Mouse (Mus musculus) CD4-positive, CD25-positive, alpha-beta regulatory T cell, adult 4 months (primary cell): ENCODE results near the gene Mei1. TPM values are rescaled to one million over a fixed set of nuclear protein-coding genes. Genes with fewer than 3 reads are reported as not detected.

Source experiments
- ATAC-seq: one replicate; pipeline ENCODE4 v1.8.0; 2017
- polyA plus RNA-seq, 2 experiments: library from polyadenylated mRNA; unstranded; fragments of 100-300 nt; shearing (Covaris generic); gene quantifications; one replicate each; pipeline ENCODE4 v1.2.1; 2017

The Mei1 gene
- not detected for polyA plus RNA-seq

- no peak for ATAC-seq
These were observed at the start of gene Mei1 for GRCm38 (mm10) chr15:82069898-82070297. Gene Mei1 (plus strand): TSS chr15:82069996.

DNA sequence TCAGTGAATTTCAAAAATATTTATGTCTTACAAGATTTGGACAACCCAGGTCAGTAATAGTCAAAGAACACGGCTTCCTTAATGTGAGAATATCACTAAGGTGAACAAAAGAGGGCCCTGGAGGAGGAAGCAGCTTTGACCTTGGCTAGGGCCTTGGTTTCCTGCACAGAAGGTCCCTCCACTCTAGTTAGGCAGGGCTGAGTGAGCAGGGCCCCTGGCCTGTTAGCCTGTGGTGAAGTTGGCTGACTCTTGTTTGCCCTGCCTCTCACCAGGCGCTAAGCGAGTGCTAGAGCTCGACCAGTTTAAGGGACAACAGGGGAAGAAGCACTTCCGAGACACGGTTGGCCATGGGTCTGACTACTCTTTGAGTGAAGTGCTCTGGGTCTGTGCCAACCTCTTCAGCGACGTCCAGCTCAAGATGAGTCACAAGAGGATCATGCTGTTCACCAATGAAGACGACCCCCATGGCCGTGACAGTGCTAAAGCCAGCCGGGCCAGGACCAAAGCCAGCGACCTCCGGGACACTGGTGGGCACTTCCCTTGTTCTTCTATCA, 47.2 kb upstream of the Mei1 start:
- ATAC-seq: no peak

DNA sequence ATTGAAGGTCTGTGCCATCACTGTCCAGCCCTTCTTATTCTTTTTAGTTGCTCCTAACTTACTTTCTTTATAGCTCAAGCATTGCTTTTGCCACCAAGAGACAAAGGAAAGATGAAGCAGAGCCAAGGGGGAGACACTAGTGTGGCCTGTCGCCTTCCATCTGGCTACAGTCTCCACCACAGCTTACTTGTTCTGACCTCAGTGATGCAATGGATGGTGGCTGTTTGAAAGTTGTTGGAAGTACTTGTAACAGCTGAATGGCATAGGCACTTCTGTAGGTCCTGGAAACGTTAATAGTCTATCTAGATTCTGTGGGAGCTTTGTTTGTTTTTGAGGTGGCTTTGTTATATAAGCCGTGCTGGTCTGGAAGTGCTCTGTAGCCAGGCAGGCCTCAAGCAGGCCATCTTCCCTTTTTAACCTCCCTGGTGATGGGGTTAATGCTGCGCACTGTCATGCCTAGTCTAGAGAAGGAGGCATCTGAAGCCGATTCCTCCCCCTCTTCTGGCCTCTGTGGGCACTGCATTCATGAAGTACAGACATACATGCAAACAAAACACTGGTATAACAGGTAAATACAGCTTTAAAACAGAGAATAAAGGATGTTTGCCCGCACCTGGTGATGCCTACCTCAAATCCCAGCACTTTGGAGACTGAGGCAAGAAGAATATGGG, 45.7 kb upstream of the Mei1 start:
- ATAC-seq: no peak

DNA sequence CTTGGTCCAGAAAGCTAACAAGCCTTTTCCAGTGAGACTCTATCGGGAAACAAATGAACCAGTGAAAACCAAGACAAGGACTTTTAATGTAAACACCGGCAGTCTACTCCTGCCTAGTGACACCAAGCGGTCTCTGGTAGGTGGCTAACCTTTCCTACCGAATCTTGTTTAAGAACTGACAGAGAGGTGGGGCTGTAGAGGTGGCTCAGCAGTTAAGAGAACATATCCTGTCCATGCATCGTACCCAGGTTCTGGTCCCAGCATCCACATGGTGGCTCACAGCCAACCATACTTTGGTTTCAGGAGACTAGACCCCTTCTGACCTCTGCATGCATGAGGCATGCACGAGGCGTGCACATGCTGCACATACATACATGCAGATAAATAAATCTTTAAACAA, 42.5 kb upstream of the Mei1 start:
- ATAC-seq: no peak

DNA sequence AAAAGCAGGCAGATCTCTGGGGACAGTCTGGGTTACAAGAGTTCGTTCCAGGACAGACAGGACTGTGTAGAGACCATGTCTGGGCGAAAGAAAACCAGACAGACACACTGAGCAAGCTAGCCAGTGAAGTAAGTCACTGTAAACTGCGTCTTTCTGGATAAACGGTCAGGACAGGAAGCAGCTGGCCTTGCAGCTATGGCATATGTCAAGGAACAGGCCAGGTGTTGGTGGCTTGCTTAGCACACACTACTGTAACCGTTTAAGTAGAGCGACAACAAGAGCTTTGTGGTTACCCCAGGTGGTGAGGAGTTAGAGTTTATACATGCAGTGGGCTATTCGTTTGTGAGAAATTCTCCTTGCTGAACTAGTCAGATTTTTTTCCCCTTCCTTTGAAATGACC, 42.1 kb upstream of the Mei1 start:
- ATAC-seq: no peak

DNA sequence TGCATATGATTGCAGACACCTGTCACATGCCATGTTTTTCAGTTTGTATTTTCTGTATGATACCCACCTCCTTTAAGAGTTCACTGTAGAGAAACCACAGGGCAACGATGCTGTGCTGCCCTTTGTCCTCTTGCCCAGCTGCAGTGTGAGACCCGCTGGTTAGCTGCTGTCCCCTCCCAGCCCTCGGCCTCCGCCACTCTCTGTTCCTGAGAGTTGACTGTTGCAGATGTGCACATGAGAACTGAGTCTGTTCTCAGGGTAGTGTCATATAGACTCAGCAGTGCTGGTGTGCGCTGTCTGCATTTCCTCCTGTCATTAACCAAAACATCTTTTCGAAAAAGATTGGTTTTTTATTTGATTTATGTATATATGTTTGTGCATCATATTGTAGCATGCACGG, 37.4 kb upstream of the Mei1 start:
- no peak for ATAC-seq

GRCm38 (mm10) chr15:82033762-82034161, 36.0 kb upstream of the Mei1 start, which contains the start of gene Desi1:
Gene Desi1 (minus strand): TSS chr15:82033862.
- ATAC-seq: no peak

GRCm38 (mm10) chr15:82035904-82036689, 33.7 kb upstream of the Mei1 start:
- no peak for ATAC-seq

DNA sequence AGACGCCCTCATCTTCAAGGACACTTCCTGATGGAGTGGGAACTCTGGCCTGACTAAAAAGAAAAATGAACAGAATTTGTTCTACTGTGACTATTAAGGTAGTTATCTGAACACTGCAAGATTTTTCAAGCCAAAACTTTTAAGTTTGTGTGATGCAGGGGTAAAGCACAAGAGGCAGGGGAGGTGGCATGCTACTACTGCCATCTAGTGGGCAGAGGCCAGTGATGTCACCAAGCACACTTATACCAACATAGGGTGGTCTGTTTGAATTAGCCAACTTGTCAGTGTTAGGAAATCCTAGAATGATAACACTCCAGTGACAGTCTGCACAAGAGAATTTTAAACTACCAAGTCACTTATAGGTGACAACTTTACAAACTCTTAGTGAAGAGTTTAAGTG, 29.1 kb upstream of the Mei1 start:
- ATAC-seq: peak; percentile 71

GRCm38 (mm10) chr15:82044166-82044784, 25.5 kb upstream of the Mei1 start:
- ATAC-seq: no peak

- peak; percentile 13 for ATAC-seq
These were observed 23.4 kb upstream of the Mei1 start for GRCm38 (mm10) chr15:82046246-82046891.

DNA sequence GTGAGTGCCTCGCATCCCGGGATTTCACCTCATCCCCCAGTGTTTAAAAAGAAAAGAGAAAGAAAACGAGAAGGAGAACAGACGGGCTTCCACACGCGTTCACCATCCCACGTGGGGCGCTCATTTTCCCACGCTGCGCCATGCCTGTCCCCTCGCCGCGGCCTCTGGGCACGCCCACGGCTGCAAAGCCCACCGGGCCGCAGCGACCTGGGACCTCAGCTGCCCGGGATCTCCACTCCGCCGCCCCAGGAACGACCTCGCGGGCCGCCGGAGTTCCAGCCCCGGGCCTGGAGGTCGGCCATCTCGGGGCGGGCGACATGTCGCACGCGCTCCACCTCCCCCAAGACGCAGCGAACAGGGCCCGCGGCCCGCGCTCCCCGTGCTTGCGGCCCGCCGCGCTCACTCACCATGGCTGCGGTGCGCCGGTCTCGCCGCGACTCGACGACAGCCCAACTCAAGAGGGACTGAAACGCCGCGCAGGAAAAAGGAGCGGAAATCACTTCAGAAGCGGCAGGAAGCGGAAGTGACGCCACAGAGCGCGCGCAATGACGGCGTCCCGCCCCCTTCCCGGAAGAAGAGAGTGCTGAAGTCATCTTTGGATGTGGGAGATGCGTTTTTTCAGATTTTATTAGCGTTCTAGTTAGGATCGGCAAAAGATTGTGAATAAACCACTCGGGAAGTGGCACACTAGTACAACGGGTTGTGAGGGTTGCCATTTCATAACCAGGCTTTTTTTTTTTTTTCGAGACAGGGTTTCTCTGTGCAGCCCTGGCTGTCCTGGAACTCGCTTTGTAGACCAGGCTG, 22.5 kb upstream of the Mei1 start, which contains the start of gene Snu13:
Gene Snu13 (minus strand): TSS at position 519 of the 804 bp plus-strand sequence.
- ATAC-seq: peak; percentile 95

- ATAC-seq: no peak
These were observed 17.3 kb upstream of the Mei1 start for GRCm38 (mm10) chr15:82052544-82052943.

DNA sequence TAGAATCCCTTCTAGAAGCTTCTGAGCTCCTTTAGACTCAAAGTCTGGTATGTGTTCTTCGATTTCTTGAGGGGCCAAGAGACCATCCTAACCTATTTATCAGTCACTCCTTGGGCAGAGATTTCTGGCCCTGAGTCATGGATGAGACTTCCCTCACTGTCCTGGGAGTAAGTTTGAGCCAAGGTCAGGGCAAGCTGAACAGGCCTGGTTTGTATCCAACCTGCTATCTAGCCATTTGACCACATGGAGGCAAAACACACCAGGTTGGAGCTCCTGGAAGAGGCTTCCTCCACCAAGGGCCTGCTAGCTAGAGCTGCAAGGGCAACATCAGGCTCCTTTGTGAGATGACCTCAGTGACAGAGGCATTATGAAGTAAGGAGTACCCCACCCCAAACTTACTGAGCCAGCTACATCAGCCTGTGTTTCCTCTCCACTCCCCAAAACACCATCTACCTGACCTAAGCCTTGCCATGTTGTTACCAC, 11.0 kb upstream of the Mei1 start, which contains the start of gene 4930407I10Rik:
Gene 4930407I10Rik (plus strand): TSS at position 433 of the 483 bp plus-strand sequence.
- ATAC-seq: no peak

GRCm38 (mm10) chr15:82063909-82064308, 5.9 kb upstream of the Mei1 start:
- no peak for ATAC-seq

DNA sequence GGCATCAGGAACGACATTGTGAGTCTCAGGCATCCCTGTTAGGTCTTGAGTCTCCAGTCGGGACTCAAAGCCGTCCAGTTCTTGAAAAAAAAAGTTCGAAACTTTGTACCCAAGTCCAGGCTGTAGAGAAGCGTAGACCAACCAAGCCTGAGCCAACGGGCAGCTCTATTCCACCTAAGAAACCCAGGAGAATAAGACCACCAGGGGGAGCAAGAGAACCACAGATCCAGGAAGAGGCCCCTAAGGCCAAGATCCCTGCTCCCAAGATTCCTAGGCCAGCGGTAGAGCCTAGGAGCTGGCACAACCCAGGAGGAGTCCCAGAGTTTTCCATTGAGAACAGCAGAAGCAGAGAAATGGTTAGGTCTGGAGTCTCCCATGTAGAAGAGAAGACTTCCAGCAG, 4.3 kb upstream of the Mei1 start:
- peak; percentile 39 for ATAC-seq

DNA sequence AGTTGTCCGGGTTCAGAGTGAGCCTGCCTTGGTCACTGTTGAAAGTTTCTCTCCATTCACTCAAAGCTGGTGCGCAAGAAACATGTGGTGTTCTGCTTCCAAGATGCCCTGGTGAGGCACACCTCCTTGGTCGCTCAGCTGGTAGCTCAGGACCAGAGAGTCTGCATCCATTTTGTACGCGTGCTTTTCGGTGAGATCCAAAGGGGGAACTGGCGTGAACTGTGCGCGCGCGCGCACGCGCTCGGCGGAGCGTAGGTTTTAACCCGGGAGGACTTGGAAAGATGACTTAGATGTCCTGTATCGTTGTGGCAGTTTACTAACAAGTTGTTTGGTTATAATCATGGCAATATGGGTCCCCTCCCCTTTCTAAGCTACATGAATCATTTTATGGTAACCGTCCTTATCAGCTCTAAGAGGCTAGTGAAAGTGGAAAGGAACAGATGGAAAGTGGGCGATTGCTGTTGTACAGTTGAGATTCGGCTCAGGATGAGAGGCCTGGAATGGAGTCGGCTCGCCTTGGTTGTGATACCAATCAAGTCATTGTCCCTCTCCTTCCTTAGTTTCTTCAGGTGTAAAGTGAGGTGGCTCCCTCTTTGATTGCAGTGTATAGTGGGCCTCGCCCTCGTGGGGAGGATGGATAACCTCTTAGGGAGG, 2.1 kb downstream of the Mei1 start:
- no peak for ATAC-seq

- ATAC-seq: no peak
These were observed 3.7 kb downstream of the Mei1 start for GRCm38 (mm10) chr15:82073490-82073889.

DNA sequence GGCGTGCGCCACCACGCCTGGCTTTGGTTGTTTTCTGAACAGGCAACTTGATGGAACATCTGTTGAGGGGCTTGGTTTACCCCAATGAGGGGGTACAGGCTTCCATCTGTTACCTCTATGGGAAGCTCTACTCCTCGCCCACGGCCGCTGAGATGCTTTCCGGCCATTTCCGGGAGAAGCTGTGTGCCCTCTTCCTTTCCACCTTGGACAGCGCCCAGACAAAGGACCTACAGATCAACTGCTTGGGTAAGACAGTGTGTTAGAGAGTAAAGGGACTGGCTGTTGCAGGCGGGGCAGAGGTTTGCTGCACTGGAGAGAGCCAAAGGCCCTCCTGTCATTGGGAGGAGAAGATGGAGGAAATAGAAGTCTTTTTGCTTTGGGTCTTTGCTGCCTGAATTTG, 10.1 kb downstream of the Mei1 start:
- no peak for ATAC-seq

- ATAC-seq: no peak
These were observed 11.4 kb downstream of the Mei1 start for GRCm38 (mm10) chr15:82081161-82081560.

GRCm38 (mm10) chr15:82085606-82086005, 15.8 kb downstream of the Mei1 start:
- ATAC-seq: no peak
